Mouse (Mus musculus) CH12.LX (cell line): ENCODE results near the gene Sap18b.

Source experiments
- CTCF ChIP-seq, 2 experiments: IDR thresholded peaks in 1 of 2; conservative IDR thresholded peaks in 1 of 2; 2 replicates each; pipeline ENCODE4 v1.5.1; 2011 to 2012; ENCODE audit warnings: low read depth in 2 of 2, low read length in 2 of 2, improper control_type of control experiment in 1 of 2, inconsistent platforms in 1 of 2, mild to moderate bottlenecking in 1 of 2, moderate library complexity in 1 of 2
- EP300 ChIP-seq: IDR thresholded peaks from 2 replicates; pipeline ENCODE4 v1.6.1; 2011; ENCODE audit warnings: low read length, improper control_type of control experiment
- GABPA ChIP-seq: IDR thresholded peaks from 2 replicates; pipeline ENCODE4 v1.6.1; 2012; ENCODE audit warnings: low read depth, low read length, improper control_type of control experiment, inconsistent platforms; ENCODE audit not compliant: insufficient replicate concordance
- HCFC1 ChIP-seq: IDR thresholded peaks from 2 replicates; pipeline ENCODE4 v1.6.1; 2012; ENCODE audit warnings: low read depth, mild to moderate bottlenecking, inconsistent platforms, low read length, improper control_type of control experiment
- JUND ChIP-seq: conservative IDR thresholded peaks from 2 replicates; pipeline ENCODE4 v1.6.1; 2011; ENCODE audit warnings: low read depth, low read length, improper control_type of control experiment
- MAFK ChIP-seq: IDR thresholded peaks from 2 replicates; pipeline ENCODE4 v1.6.1; 2011; ENCODE audit warnings: low read length, improper control_type of control experiment; ENCODE audit not compliant: insufficient replicate concordance
- MAZ ChIP-seq: IDR thresholded peaks from 2 replicates; pipeline ENCODE4 v1.6.1; 2012; ENCODE audit warnings: low read depth, mild to moderate bottlenecking, inconsistent platforms, low read length, improper control_type of control experiment, moderate library complexity
- NELFE ChIP-seq: IDR thresholded peaks from 2 replicates; pipeline ENCODE4 v1.6.1; 2011; ENCODE audit warnings: low read depth, low read length, improper control_type of control experiment
- NRF1 ChIP-seq: IDR thresholded peaks from 2 replicates; pipeline ENCODE4 v1.6.1; 2014; ENCODE audit warnings: low read depth, mild to moderate bottlenecking, inconsistent platforms, low read length, improper control_type of control experiment, moderate library complexity
- POLR2A ChIP-seq: IDR thresholded peaks from 2 replicates; pipeline ENCODE4 v1.6.1; 2011; ENCODE audit warnings: low read depth, mild to moderate bottlenecking, improper control_type of control experiment, low read length
- TCF12 ChIP-seq: IDR thresholded peaks from 2 replicates; pipeline ENCODE4 v1.6.1; 2014; ENCODE audit warnings: low read depth, mild to moderate bottlenecking, inconsistent platforms, low read length, improper control_type of control experiment
- USF1 ChIP-seq: IDR thresholded peaks from 2 replicates; pipeline ENCODE4 v1.6.1; 2014; ENCODE audit warnings: low read depth, mild to moderate bottlenecking, inconsistent platforms, low read length, improper control_type of control experiment
- ZC3H11A ChIP-seq: IDR thresholded peaks from 2 replicates; pipeline ENCODE4 v1.6.1; 2012; ENCODE audit warnings: low read depth, mild to moderate bottlenecking, inconsistent platforms, low read length, improper control_type of control experiment

- TF ChIP-seq CTCF (conservative IDR thresholded peaks at IDR 0.05 in 1 of 2, IDR thresholded peaks at IDR 0.05 in 1 of 2; ENCODE audit: low read depth in 2 of 2, low read length in 2 of 2) (no peak), MAFK (no peak), JUND (no peak), NELFE (no peak), GABPA (no peak), ZC3H11A (no peak), NRF1 (peak; percentile 33; the same call in 1 of the 2 replicates), USF1 (no peak), EP300 (no peak), MAZ (no peak), POLR2A (no peak), TCF12 (no peak), HCFC1 (peak; percentile 39; the same call in 1 of the 2 replicates)
Measured at GRCm38 (mm10) chr8:95781775-95782174, 43.4 kb upstream of the Sap18b start.
